Mouse (Mus musculus) ES-E14 (cell line): Measurements from ENCODE around the gene B3gat3. TPM values are rescaled to one million over a fixed set of nuclear protein-coding genes. Genes with fewer than 3 reads are reported as not detected.

Experiments
- DNase-seq: peaks from one replicate; pipeline ENCODE4 v3.0.0-alpha.2; 2013; ENCODE audit warnings: low read depth, low spot score
- H3K27ac ChIP-seq: 2 replicates; pipeline ENCODE4 v1.5.1; 2012; ENCODE audit warnings: low read depth, mild to moderate bottlenecking, low read length, moderate library complexity, mixed read lengths; ENCODE audit not compliant: poor library complexity, insufficient read depth, severe bottlenecking
- H3K36me3 ChIP-seq: 2 replicates; pipeline ENCODE4 v1.6.1; 2012; ENCODE audit warnings: mild to moderate bottlenecking, low read length, moderate library complexity, mixed read lengths; ENCODE audit not compliant: control insufficient read depth, poor library complexity, insufficient read depth, severe bottlenecking
- H3K4me1 ChIP-seq, 2 experiments: fragments of 150-350 bp in 1 of 2; sonication (generic) in 1 of 2; 2 replicates each; pipeline ENCODE4 v1.6.1; 2012; ENCODE audit warnings: low read length in 2 of 2, mild to moderate bottlenecking in 1 of 2, mixed read lengths in 1 of 2; ENCODE audit not compliant: control insufficient read depth in 2 of 2, insufficient read depth in 2 of 2, poor library complexity in 1 of 2
- H3K4me3 ChIP-seq, 2 experiments: fragments of 150-350 bp in 1 of 2; sonication (generic) in 1 of 2; 2 replicates each; pipeline ENCODE4 v1.5.1; 2012; ENCODE audit warnings: low read length in 2 of 2, low read depth in 1 of 2, mild to moderate bottlenecking in 1 of 2, mixed read lengths in 1 of 2; ENCODE audit not compliant: insufficient read depth in 1 of 2, poor library complexity in 1 of 2, severe bottlenecking in 1 of 2
- H3K9ac ChIP-seq: 2 replicates; pipeline ENCODE4 v1.6.1; 2012; ENCODE audit warnings: low read depth, mild to moderate bottlenecking, low read length, mixed read lengths; ENCODE audit not compliant: poor library complexity, insufficient read depth, severe bottlenecking
- H3K9me3 ChIP-seq: fragments of 150-350 bp; sonication (generic); 2 replicates; pipeline ENCODE4 v1.6.1; 2012; ENCODE audit warnings: low read depth, mild to moderate bottlenecking, low read length; ENCODE audit not compliant: control insufficient read depth, insufficient read depth
- CHD2 ChIP-seq: IDR thresholded peaks from 2 replicates; pipeline ENCODE4 v1.6.1; 2014; ENCODE audit warnings: mild to moderate bottlenecking, low read depth, low read length, inconsistent platforms
- HCFC1 ChIP-seq: IDR thresholded peaks from 2 replicates; pipeline ENCODE4 v1.6.1; 2012; ENCODE audit warnings: low read length, inconsistent platforms, borderline replicate concordance; ENCODE audit not compliant: insufficient read depth
- MAFK ChIP-seq: IDR thresholded peaks from 2 replicates; pipeline ENCODE4 v1.6.1; 2014; ENCODE audit warnings: mild to moderate bottlenecking, low read depth, low read length, inconsistent platforms; ENCODE audit not compliant: insufficient read depth
- ZC3H11A ChIP-seq: IDR thresholded peaks from 2 replicates; pipeline ENCODE4 v1.6.1; 2012; ENCODE audit warnings: low read depth, mild to moderate bottlenecking, inconsistent platforms, low read length, borderline replicate concordance
- ZNF384 ChIP-seq: IDR thresholded peaks from 2 replicates; pipeline ENCODE4 v1.6.1; 2012; ENCODE audit warnings: low read depth, low read length, inconsistent platforms
- in situ Hi-C, 2 experiments: fragments of 600-800 bp; cut with MboI; formaldehyde crosslinking; loops; one replicate each; pipeline ENCODE4 v1.15.1; 2025; ENCODE audit warnings: low sequenced_read_pairs in 2 of 2, inconsistent platforms in 1 of 2; ENCODE audit not compliant: unreplicated experiment in 2 of 2
- total RNA-seq: library from RNA; depleted of rRNA; stranded (reverse); fragments of 300-350 nt; gene quantifications from 2 replicates; pipeline ENCODE4 v1.2.3, GENCODE M21; 2012

B3gat3 gene
- total RNA-seq, 1 experiment = 36.8 TPM

DNA sequence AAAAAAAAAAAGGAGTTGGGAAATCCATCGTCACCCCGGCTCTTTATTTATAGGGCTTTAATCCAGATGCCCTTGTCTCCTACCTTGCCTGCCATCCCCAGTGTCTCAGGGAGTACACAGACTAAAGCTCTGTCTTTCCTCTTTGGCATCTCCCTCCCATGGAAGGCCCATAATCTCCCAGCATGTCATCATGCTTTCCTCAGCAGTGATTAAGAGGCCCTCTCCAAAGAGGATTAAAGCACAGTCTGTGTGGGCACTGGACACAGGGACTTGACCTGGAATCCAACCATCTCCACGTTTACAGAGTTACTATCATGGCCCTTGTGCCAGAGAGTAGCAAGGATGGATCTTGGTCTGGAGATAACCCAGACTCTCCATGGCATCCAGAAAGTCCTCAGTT lies 36.6 kb upstream of the B3gat3 start, which contains the start of the genes Lbhd1 and Gm49403:
Gene Lbhd1, plus strand, starts transcription at position 117 of the 400 bp plus-strand sequence.
Gene Gm49403, plus strand, starts transcription at position 315 of the 400 bp plus-strand sequence.
- H3K4me3 ChIP-seq = no peak within 1 kb of the TSS
- no peak for DNase-seq
- no peaks in the 10 kb centered on the region for H3K9me3 ChIP-seq
- peaks cover 4% of the 10 kb centered on the region for H3K36me3 ChIP-seq
- TF ChIP-seq ZC3H11A = no peak
- no peak for TF ChIP-seq CHD2
- TF ChIP-seq MAFK = no peak
- no peak for TF ChIP-seq HCFC1
- no peak for TF ChIP-seq ZNF384
- in situ Hi-C loops = no loop called here
- no peak within 1 kb of the TSS for H3K27ac ChIP-seq
- H3K9ac ChIP-seq = no peak within 1 kb of the TSS
- H3K4me1 ChIP-seq = peaks cover 0 to 3% of the 10 kb centered on the region in 2 experiments; a peak in 1 of 4 replicates

DNA sequence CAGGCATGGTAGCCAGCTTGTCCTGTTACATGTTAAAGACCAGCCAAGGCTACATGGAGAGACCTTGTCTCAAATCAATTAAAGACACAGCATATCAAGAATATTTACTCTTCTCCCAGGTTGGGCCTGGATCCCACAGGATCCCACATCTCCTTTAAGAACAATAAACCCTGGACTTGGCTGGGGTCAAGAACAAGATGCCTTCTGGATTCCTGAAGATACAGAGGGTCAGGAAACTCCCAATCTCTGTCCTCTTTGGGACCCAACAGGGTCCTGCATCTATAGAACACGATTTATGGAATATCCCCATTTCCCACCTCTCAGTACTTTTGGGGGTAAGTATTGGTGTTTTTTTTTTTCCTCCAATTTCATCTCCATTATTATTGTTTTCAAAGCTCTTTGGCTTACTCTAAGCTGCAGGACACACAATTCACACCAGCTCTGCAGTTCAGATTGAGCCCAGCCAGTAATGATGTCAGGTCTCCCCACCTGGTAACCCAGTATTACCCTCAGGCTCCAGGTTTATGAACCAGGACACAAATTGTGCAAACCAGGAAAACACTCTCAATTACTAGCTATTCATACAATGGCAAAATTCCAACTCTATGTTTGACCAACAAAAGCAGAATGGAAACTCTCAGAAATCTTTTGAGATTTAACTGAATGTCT lies 33.1 kb upstream of the B3gat3 start:
- Histone ChIP-seq H3K9ac (peak overlapping the region; percentile 97; the same call in 1 of the 2 replicates), H3K9me3 (no peaks in the 10 kb centered on the region), H3K4me3 (peak overlapping the region; percentile 81 to 87; a peak in 3 of 4 replicates), H3K36me3 (peaks cover 20% of the 10 kb centered on the region), H3K27ac (peak overlapping the region; percentile 88; the same call in 1 of the 2 replicates), H3K4me1 (peaks cover 0 to 3% of the 10 kb centered on the region in 2 experiments; a peak in 1 of 4 replicates)
- in situ Hi-C loops = no loop called here
- TF ChIP-seq HCFC1 = no peak
- no peak for TF ChIP-seq ZNF384
- TF ChIP-seq MAFK = no peak
- TF ChIP-seq CHD2 = no peak
- TF ChIP-seq ZC3H11A = no peak
- DNase-seq = no peak

DNA sequence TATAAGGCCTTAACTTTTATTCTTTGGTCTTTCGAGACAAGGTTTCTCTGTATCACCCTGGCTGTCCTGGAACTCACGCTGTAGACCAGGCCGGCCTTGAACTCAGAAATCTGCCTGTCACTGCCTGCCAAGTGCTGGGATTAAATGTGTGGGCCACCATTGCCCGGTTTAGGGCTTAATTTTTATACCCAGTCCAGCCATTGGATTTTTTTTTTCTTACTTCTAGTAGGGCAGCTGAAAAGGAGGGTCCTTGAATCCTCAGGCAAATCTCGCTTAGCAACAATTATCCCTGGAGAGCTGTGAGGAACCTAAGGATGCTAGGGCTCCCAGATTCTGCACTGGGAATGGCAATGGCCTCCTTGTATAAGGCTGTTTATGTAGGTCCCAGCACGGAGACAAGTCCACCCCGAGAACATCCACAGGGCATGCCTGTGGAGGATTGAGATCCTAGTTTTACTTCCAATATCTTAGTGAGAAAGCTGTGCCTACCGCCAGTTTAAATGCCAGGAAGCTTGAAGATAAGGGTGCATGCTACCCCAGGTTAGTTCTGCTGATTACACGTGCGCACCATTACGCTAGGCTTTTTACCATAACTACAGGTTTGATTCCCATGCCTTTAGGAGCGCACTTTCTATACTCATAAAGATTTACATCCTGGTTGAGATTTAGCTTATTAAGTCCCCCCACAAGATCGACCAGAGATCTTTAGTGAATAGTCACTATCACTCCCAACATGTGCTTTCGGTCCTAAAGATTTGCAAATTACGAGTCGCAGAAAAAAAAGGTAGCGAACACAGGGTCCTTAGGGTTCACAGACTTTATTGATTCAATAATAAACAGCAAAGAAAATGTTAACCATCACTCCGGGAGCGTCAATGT lies 32.4 kb upstream of the B3gat3 start:
- Histone ChIP-seq H3K4me3 (peak overlapping the region; percentile 81 to 87), H3K9me3 (no peaks in the 10 kb centered on the region), H3K27ac (peak overlapping the region; percentile 88), H3K9ac (peak overlapping the region; percentile 97), H3K36me3 (peaks cover 20% of the 10 kb centered on the region), H3K4me1 (peaks cover 0 to 3% of the 10 kb centered on the region in 2 experiments; a peak in 1 of 4 replicates)
- no peak for TF ChIP-seq ZC3H11A
- TF ChIP-seq CHD2 = no peak
- 0 out of 2 replicates have a peak, but pooled peaks have one; percentile 3 for TF ChIP-seq ZNF384
- TF ChIP-seq HCFC1 = no peak
- TF ChIP-seq MAFK = no peak
- in situ Hi-C loops = no loop called here
- DNase-seq = no peak

DNA sequence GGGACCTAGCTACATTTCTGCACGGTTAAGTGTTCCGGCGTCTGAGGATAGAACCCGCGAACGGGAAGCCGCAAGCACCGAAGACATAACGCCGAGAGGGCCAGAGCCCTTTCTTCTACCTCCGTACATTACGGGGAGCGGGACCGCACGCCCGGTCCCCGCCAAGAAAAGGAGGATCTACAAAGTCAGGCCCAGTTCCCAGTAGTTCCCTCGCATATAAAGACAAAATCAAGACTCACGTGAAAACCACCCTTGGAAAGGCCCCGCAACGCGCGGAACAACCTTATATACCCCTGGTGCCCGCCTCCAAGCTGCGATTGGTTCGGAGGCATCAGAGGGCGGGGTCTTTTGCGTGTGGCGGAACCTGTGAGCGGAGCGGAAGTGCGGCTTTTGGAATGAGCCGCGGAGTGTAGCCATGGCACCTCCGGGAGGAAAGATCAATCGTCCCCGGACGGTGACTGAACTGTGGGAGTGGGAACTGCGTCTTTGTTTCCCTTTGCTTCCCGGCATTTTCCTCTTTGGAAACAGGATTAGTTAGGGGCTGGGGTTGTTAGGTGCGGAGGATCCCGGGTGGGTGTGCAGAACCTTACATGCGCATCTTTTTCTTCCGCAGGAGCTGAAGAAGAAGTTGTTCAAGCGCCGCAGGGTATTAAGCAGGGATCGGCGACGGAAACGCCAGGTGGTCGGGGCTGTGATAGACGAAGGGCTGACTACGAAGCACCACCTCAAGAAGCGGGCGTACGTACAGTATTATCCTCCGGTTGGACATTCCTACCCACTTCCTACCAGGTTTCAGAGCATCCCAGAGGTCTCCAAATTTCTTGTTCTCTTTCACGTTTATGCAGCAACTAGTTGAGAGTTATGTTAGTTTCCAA lies 31.4 kb upstream of the B3gat3 start, which contains the start of the genes 1810009A15Rik and Gm49416:
Gene 1810009A15Rik, plus strand, starts transcription at position 343 of the 875 bp plus-strand sequence.
Gene Gm49416, plus strand, starts transcription at position 416 of the 875 bp plus-strand sequence.
- in situ Hi-C loops = no loop called here
- Histone ChIP-seq H3K27ac (peak within 1 kb of the TSS; percentile 88), H3K9me3 (no peaks in the 10 kb centered on the region), H3K4me3 (peak within 1 kb of the TSS; percentile 81 to 87), H3K36me3 (peaks cover 20% of the 10 kb centered on the region), H3K9ac (peak within 1 kb of the TSS; percentile 97), H3K4me1 (peaks cover 0 to 3% of the 10 kb centered on the region in 2 experiments; a peak in 1 of 4 replicates)
- TF ChIP-seq ZNF384 (0 out of 2 replicates have a peak, but pooled peaks have one; percentile 2), ZC3H11A (no peak), HCFC1 (peak; percentile 32; the same call in 1 of the 2 replicates), CHD2 (no peak), MAFK (no peak)
- DNase-seq = peak; percentile 96
